Mouse (Mus musculus): Measurements from ENCODE around the gene Lrp5. TPM values are rescaled to one million over a fixed set of nuclear protein-coding genes. Genes with fewer than 3 reads are reported as not detected.

Lrp5 gene
- polyA plus RNA-seq, 1 experiment from 2014 or later, result 1.4 TPM

GRCm38 (mm10) chr19:3623824-3624223, 62.5 kb downstream of the Lrp5 start:
- no peak overlapping the region for H3K4me3 ChIP-seq
- no peak overlapping the region for H3K9ac ChIP-seq
- ATAC-seq (ENCODE audit: low FRiP score), result no peak
- no peak overlapping the region for H3K27ac ChIP-seq
- WGBS, result 71% methylated on average over 5 of the region's 5 CpGs
- no peaks in the 10 kb centered on the region for H3K9me3 ChIP-seq
- H3K4me1 ChIP-seq (replicated peaks), result no peaks in the 10 kb centered on the region
- H3K4me2 ChIP-seq, result no peak overlapping the region
- H3K36me3 ChIP-seq, result peaks cover 28% of the 10 kb centered on the region
- no peaks in the 10 kb centered on the region for H3K27me3 ChIP-seq

- H3K4me2 ChIP-seq, result no peak overlapping the region
- no peaks in the 10 kb centered on the region for H3K9me3 ChIP-seq
- no peak for ATAC-seq (ENCODE audit: low FRiP score)
- no peaks in the 10 kb centered on the region for H3K4me1 ChIP-seq (replicated peaks)
- no peak overlapping the region for H3K4me3 ChIP-seq
- no peak overlapping the region for H3K9ac ChIP-seq
- peaks cover 27% of the 10 kb centered on the region for H3K36me3 ChIP-seq
- WGBS, result 93% methylated on average over 4 of the region's 4 CpGs
- no peak overlapping the region for H3K27ac ChIP-seq
- no peaks in the 10 kb centered on the region for H3K27me3 ChIP-seq
These were observed 63.1 kb downstream of the Lrp5 start for GRCm38 (mm10) chr19:3623294-3623693.

GRCm38 (mm10) chr19:3620871-3621270, 65.5 kb downstream of the Lrp5 start:
- no peak overlapping the region for H3K4me3 ChIP-seq
- no peaks in the 10 kb centered on the region for H3K9me3 ChIP-seq
- no peak overlapping the region for H3K4me2 ChIP-seq
- peaks cover 25% of the 10 kb centered on the region for H3K36me3 ChIP-seq
- ATAC-seq (ENCODE audit: low FRiP score), result no peak
- H3K9ac ChIP-seq, result no peak overlapping the region
- no peaks in the 10 kb centered on the region for H3K4me1 ChIP-seq (replicated peaks)
- no peak overlapping the region for H3K27ac ChIP-seq
- WGBS, result 97% methylated on average over 10 of the region's 10 CpGs
- H3K27me3 ChIP-seq, result no peaks in the 10 kb centered on the region

GRCm38 (mm10) chr19:3619359-3619758, 67.0 kb downstream of the Lrp5 start:
- WGBS, result 84% methylated on average over 2 of the region's 2 CpGs
- peaks cover 37% of the 10 kb centered on the region for H3K36me3 ChIP-seq

GRCm38 (mm10) chr19:3613991-3614390, 72.4 kb downstream of the Lrp5 start:
- Histone ChIP-seq H3K4me2 (no peak overlapping the region), H3K4me3 (no peak overlapping the region), H3K36me3 (peaks cover 28% of the 10 kb centered on the region), H3K4me1 (replicated peaks) (no peaks in the 10 kb centered on the region), H3K9me3 (no peaks in the 10 kb centered on the region), H3K9ac (no peak overlapping the region), H3K27ac (no peak overlapping the region), H3K27me3 (no peaks in the 10 kb centered on the region)
- 93% methylated on average over 10 of the region's 10 CpGs for WGBS
- no peak for ATAC-seq (ENCODE audit: low FRiP score)

More at GRCm38 (mm10) chr19:3619359-3619758, 67.0 kb downstream of the Lrp5 start:
- no peak for ATAC-seq (ENCODE audit: low FRiP score)
- Histone ChIP-seq H3K4me3 (no peak overlapping the region), H3K27ac (no peak overlapping the region), H3K9ac (no peak overlapping the region), H3K4me1 (replicated peaks) (no peaks in the 10 kb centered on the region), H3K9me3 (no peaks in the 10 kb centered on the region), H3K27me3 (no peaks in the 10 kb centered on the region), H3K4me2 (no peak overlapping the region)

GRCm38 (mm10) chr19:3612534-3613273, 73.7 kb downstream of the Lrp5 start:
- Histone ChIP-seq H3K4me2 (no peak overlapping the region), H3K36me3 (peaks cover 26% of the 10 kb centered on the region), H3K4me1 (replicated peaks) (no peaks in the 10 kb centered on the region), H3K4me3 (no peak overlapping the region), H3K27me3 (no peaks in the 10 kb centered on the region), H3K9ac (no peak overlapping the region), H3K27ac (no peak overlapping the region), H3K9me3 (no peaks in the 10 kb centered on the region)
- no peak for ATAC-seq (ENCODE audit: low FRiP score)
- 92% methylated on average over 4 of the region's 4 CpGs for WGBS

- WGBS, result 94% methylated on average over 8 of the region's 8 CpGs
- H3K27me3 ChIP-seq, result no peaks in the 10 kb centered on the region
- ATAC-seq (ENCODE audit: low FRiP score), result no peak
- H3K36me3 ChIP-seq, result peaks cover 26% of the 10 kb centered on the region
- H3K9me3 ChIP-seq, result no peaks in the 10 kb centered on the region
- no peak overlapping the region; the same call in 1 of the 2 replicates for H3K9ac ChIP-seq
- no peak overlapping the region for H3K4me2 ChIP-seq
- H3K27ac ChIP-seq, result no peak overlapping the region
- H3K4me3 ChIP-seq, result no peak overlapping the region
- no peaks in the 10 kb centered on the region for H3K4me1 ChIP-seq (replicated peaks)
These were observed 74.6 kb downstream of the Lrp5 start for GRCm38 (mm10) chr19:3611730-3612129.

GRCm38 (mm10) chr19:3610886-3611285, 75.5 kb downstream of the Lrp5 start:
- no peak overlapping the region for H3K4me3 ChIP-seq
- H3K9ac ChIP-seq, result no peak overlapping the region
- H3K4me2 ChIP-seq, result no peak overlapping the region
- 100% methylated on average over 2 of the region's 2 CpGs for WGBS
- no peaks in the 10 kb centered on the region for H3K4me1 ChIP-seq (replicated peaks)
- peaks cover 26% of the 10 kb centered on the region for H3K36me3 ChIP-seq
- no peak for ATAC-seq (ENCODE audit: low FRiP score)
- no peaks in the 10 kb centered on the region for H3K9me3 ChIP-seq
- no peaks in the 10 kb centered on the region for H3K27me3 ChIP-seq
- H3K27ac ChIP-seq, result no peak overlapping the region

GRCm38 (mm10) chr19:3609826-3610225, 76.5 kb downstream of the Lrp5 start:
- H3K4me3 ChIP-seq, result no peak overlapping the region
- no peak overlapping the region for H3K9ac ChIP-seq
- no peaks in the 10 kb centered on the region for H3K4me1 ChIP-seq (replicated peaks)
- ATAC-seq (ENCODE audit: low FRiP score), result no peak
- H3K27me3 ChIP-seq, result no peaks in the 10 kb centered on the region
- no peak overlapping the region for H3K4me2 ChIP-seq
- H3K9me3 ChIP-seq, result no peaks in the 10 kb centered on the region
- 92% methylated on average over 10 of the region's 10 CpGs for WGBS
- peaks cover 23% of the 10 kb centered on the region for H3K36me3 ChIP-seq
- H3K27ac ChIP-seq, result no peak overlapping the region

GRCm38 (mm10) chr19:3594316-3594715, 92.0 kb downstream of the Lrp5 start:
- Histone ChIP-seq H3K4me1 (replicated peaks) (no peaks in the 10 kb centered on the region), H3K9me3 (no peaks in the 10 kb centered on the region), H3K4me2 (no peak overlapping the region), H3K9ac (no peak overlapping the region), H3K27ac (no peak overlapping the region), H3K4me3 (no peak overlapping the region), H3K36me3 (peaks cover 37% of the 10 kb centered on the region), H3K27me3 (no peaks in the 10 kb centered on the region)
- ATAC-seq (ENCODE audit: low FRiP score), result no peak
- WGBS, result 95% methylated on average over 5 of the region's 5 CpGs

GRCm38 (mm10) chr19:3593379-3594055, 92.8 kb downstream of the Lrp5 start:
- no peaks in the 10 kb centered on the region for H3K27me3 ChIP-seq
- peaks cover 37% of the 10 kb centered on the region for H3K36me3 ChIP-seq
- no peak overlapping the region for H3K4me3 ChIP-seq
- no peaks in the 10 kb centered on the region for H3K4me1 ChIP-seq (replicated peaks)
- WGBS, result 91% methylated on average over 7 of the region's 7 CpGs
- no peak overlapping the region for H3K9ac ChIP-seq
- no peak for ATAC-seq (ENCODE audit: low FRiP score)
- H3K27ac ChIP-seq, result no peak overlapping the region
- H3K9me3 ChIP-seq, result no peaks in the 10 kb centered on the region
- H3K4me2 ChIP-seq, result no peak overlapping the region

- 92% methylated on average over 4 of the region's 4 CpGs for WGBS
- H3K27me3 ChIP-seq, result no peaks in the 10 kb centered on the region
These were observed 96.4 kb downstream of the Lrp5 start for GRCm38 (mm10) chr19:3589968-3590367.

GRCm38 (mm10) chr19:3589547-3589946, 96.8 kb downstream of the Lrp5 start:
- Histone ChIP-seq H3K4me1 (replicated peaks) (no peaks in the 10 kb centered on the region), H3K9me3 (no peaks in the 10 kb centered on the region), H3K4me2 (no peak overlapping the region), H3K4me3 (no peak overlapping the region), H3K9ac (no peak overlapping the region), H3K36me3 (peaks cover 24% of the 10 kb centered on the region), H3K27me3 (no peaks in the 10 kb centered on the region), H3K27ac (no peak overlapping the region)
- ATAC-seq (ENCODE audit: low FRiP score), result no peak
- 95% methylated on average over 5 of the region's 5 CpGs for WGBS

More at GRCm38 (mm10) chr19:3589968-3590367, 96.4 kb downstream of the Lrp5 start:
- H3K27ac ChIP-seq, result no peak overlapping the region
- ATAC-seq (ENCODE audit: low FRiP score), result no peak
- no peak overlapping the region for H3K9ac ChIP-seq
- H3K4me2 ChIP-seq, result no peak overlapping the region
- no peaks in the 10 kb centered on the region for H3K4me1 ChIP-seq (replicated peaks)
- no peaks in the 10 kb centered on the region for H3K9me3 ChIP-seq
- H3K4me3 ChIP-seq, result no peak overlapping the region
- peaks cover 28% of the 10 kb centered on the region for H3K36me3 ChIP-seq
